Mouse (Mus musculus): ENCODE measurements around the gene Tsen34.
"Not testable (repeated sequence)": the region's sequence is repeated elsewhere in the genome, so short reads cannot be mapped to it uniquely, and the experiment has no call there.

The Tsen34 gene

GRCm38 (mm10) chr7:3685400-3686187 lies 7.1 kb upstream of the Tsen34 start:
- DNase-seq (ENCODE audit: low spot score in 2 of 2): no peak

DNA sequence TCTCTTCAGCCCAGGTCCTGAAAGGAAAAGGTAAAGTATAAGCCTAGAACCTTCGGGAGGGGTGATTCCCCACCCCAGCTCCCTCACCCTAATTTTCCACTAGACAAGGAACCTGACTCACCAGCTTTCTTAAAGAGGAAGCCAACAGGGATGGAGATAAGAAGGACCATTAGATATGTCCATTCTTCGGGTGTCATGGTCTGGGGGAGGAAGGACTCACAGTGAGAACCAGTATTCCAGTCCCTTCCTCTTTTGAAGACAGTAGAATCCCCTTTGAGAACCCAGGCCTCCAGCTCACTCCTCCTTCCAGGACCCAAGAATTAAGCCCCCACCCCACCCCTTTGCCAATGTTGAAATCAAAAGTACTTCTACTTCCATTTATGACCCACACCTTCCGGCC lies 744 bp upstream of the Tsen34 start:
- DNase-seq (ENCODE audit: low spot score in 2 of 2): no peak

DNA sequence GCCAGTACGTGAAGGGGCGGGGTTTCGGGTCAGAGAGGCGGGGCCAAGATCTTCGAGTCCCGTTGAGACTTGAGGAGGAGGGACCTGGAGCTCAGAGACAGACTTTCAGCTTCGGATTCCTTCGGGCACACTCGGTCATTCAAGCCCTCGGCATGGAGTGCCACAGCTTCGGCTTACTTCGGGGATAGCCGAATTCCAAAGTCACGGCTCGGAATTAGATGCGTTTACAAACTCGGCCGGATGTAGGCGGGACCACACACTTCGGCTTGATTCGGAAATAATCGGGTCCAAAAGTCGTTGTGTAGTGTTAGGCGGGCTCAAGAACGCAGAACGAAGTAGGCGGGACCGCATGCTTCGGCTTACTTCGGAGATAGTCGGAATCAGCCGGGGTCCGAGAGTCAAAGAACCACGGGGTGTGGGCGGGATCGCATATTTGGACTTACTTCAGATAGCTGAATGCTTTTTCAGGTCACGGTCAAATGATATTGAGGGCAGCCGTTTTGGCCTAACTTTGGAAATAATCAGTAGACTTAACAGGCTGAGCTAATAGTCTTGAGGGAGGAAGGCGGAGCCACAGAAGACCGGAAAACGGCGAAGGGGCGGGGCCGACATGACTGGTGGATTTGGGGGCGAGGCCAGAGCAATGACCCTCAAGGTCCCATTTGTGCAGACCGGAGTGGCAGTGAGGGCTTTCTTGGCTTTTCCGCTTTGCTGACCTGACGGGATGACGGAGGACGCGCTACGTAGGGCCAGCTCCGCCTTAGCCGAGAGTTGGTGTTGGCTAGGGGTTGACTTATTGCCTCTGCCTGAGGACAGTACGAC lies 535 bp downstream of the Tsen34 start, which contains the start of gene Mboat7:
Gene Mboat7 (minus strand): TSS at position 537 of the 822 bp plus-strand sequence.
- DNase-seq (ENCODE audit: low spot score in 2 of 2): peak; percentile 94 to 98

GRCm38 (mm10) chr7:3693809-3694075 lies 1.1 kb downstream of the Tsen34 start:
- DNase-seq (ENCODE audit: low spot score in 2 of 2): no peak

- DNase-seq (ENCODE audit: low spot score in 2 of 2): peak; percentile 44 to 69
Measured at GRCm38 (mm10) chr7:3694076-3694948, 1.6 kb downstream of the Tsen34 start.

GRCm38 (mm10) chr7:3694949-3695305 lies 2.3 kb downstream of the Tsen34 start:
- DNase-seq (ENCODE audit: low spot score in 2 of 2): not testable (repeated sequence)

DNA sequence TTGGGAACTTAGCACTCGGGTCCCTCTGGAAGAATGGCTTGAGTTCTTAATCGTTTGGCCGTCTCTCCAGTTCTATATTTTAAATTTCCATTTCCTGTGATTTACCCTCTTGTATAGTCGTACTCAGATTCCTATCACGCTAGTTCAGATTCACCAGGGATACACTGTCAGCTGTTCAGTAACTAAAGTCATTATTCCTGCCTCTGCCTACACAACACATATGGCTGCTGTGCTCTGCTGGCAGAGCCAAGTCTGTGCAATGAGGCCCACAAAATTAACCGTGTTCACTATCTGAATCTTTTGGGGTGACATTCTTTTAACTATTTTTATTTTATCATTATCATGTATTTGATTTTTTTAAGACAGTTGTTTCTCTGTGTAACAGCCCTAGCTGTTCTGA lies 5.8 kb downstream of the Tsen34 start:
- no peak for DNase-seq (ENCODE audit: low spot score in 2 of 2)

DNA sequence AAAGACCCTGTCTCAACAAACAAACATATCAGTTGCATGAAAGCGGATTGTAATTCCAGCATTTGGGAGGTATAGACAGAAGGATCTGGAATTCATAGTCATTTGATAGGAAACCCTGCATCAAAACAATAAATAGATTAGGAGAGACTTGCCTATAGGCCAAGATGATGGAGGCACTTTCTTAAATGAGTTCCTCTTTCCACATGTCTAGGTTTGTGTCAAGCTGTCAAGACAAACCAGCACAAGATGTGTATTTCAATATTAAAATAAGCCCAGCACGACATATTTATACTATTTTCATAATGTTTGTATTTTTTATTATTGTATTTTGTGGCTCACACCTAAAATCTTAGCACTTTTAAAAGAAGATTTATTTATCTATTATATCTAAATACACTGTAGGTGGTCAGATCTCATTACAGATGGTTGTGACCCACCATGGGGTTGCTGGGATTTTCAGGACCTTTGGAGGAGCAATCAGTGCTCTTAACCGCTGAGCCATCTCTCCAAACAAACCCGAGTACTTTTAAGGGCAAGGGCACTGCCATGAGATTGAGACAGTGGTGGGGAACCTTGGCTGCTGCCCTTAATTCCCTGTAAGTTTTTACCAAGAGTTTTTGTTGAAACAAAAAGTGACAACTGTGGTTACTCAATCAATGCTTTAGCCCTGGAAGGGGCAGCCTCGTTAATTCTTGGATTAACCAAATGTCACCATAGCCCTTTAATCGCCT lies 10.7 kb downstream of the Tsen34 start:
- no peak for DNase-seq (ENCODE audit: low spot score in 2 of 2)

GRCm38 (mm10) chr7:3703879-3704441 lies 11.3 kb downstream of the Tsen34 start, which contains the start of gene Rps9:
Gene Rps9 (plus strand): TSS chr7:3703993.
- peak; percentile 95 to 97 for DNase-seq (ENCODE audit: low spot score in 2 of 2)

GRCm38 (mm10) chr7:3704475-3704874 lies 11.8 kb downstream of the Tsen34 start:
- DNase-seq (ENCODE audit: low spot score in 2 of 2): no peak

- DNase-seq (ENCODE audit: low spot score in 2 of 2): peak in 1 of 2 experiments; percentile 32
Measured at GRCm38 (mm10) chr7:3705461-3705860, 12.8 kb downstream of the Tsen34 start.

DNA sequence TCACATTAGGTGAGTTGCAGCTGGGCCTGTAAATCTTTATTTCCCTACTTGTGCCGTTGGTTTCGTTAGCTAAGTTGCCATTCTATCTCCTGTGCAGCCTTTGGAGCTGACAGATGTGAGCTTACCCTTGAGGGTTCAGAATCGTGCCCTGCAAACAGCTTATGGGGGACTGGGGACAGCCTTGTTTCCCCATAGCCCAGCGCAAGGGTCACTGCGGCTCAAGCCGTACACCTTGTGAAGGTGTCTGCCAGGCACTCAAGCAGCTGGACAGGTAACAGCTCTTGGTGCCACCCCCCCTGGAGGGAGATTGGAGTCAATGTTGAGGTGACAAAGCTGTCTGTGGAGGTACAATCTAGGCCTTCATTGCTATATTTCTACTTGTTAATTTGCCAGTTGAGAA lies 13.2 kb downstream of the Tsen34 start:
- DNase-seq (ENCODE audit: low spot score in 2 of 2): no peak

GRCm38 (mm10) chr7:3706343-3706934 lies 13.8 kb downstream of the Tsen34 start:
- no peak for DNase-seq (ENCODE audit: low spot score in 2 of 2)

GRCm38 (mm10) chr7:3707027-3707426 lies 14.4 kb downstream of the Tsen34 start:
- peak in 1 of 2 experiments; percentile 24 for DNase-seq (ENCODE audit: low spot score in 2 of 2)

- no peak for DNase-seq (ENCODE audit: low spot score in 2 of 2)
Measured at GRCm38 (mm10) chr7:3707568-3708413, 15.1 kb downstream of the Tsen34 start.

DNA sequence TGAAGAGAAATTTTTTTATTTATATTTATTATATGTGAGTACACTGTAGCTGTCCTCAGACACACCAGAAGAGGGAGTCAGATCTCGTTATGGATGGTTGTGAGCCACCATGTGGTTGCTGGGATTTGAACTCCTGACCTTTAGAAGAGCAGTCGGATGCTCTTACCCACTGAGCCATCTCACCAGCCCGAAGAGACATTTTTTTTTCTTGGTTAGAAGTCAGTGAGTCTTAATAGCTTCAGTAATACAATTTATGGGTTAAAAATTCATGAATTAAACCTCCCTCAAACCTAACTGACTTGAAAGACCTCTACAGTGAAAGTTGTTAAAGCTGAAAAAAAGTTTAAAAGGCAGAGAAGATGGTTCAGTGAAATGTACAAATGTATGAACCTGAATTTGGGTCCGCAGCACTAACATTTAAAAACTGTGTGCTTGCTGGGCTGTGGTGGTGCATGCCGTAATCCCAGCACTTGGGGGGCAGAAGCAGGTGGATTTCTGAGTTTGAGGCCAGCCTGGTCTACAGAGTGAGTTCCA lies 15.9 kb downstream of the Tsen34 start:
- DNase-seq (ENCODE audit: low spot score in 2 of 2): not testable (repeated sequence)

- DNase-seq (ENCODE audit: low spot score in 2 of 2): no peak
Measured at GRCm38 (mm10) chr7:3709000-3709399, 16.3 kb downstream of the Tsen34 start.

GRCm38 (mm10) chr7:3712264-3712942 lies 19.7 kb downstream of the Tsen34 start:
- peak in 1 of 2 experiments; percentile 8 for DNase-seq (ENCODE audit: low spot score in 2 of 2)

DNA sequence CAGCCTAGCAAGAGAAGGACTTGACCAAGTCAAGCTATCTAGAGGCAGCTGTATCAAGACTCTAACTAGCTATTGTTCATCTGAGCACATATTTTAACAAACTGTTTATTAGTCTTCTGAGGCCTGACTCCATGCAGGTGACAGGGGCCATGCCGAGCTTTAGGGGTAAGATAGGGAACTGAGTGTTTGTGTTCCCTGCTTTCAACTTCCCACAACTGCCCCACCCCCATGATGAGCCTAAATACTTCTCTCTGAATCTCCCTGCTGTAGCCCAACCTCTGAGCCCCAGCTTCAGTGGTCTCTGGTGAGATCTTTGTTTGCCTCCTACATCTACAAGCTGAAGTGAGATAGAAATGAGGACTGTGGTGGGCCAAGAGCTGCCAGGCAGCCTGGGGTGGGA lies 22.6 kb downstream of the Tsen34 start:
- DNase-seq (ENCODE audit: low spot score in 2 of 2): no peak

Data from spleen, postnatal 10 days (tissue).